Mouse (Mus musculus): ENCODE data around the gene Bnipl. TPM values are rescaled to one million over a fixed set of nuclear protein-coding genes. Genes with fewer than 3 reads are reported as not detected.

Gene Bnipl
- polyA plus RNA-seq (2017; shearing (Covaris generic)), result not detected

DNA sequence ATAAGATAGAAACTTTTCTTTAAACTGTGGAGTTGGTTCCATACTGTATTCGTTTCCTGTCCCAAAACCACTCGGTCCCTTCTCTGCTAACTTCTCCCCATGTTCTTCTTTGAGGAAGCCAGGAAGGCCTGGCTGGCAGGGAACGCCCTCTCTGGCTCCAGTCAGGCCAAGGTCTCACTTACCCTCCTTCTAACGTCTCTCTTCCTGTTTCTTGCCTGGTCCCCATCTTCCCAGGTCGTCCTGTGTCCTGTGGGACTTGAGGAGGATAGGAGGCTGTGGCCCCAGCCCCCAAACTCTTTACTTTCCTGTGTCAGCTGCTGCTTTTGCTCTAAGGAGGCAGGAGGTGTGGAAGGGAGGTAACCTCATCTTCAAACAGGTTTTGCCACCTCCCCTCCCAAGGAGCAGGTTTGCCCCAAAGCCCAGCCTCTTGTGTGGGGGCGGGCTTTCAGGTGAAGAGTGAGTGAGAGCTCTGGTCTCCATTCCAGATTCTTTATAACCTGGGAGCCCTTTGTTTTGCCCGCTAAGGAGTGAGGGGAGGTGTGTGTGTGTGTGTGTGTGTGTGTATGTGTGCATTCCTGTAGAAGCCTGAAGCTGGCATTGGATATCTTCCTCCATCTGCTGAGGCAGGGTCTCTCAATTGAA, at the start of gene Bnipl:
Gene Bnipl (minus strand): TSS at position 411 of the 642 bp plus-strand sequence.
- ATAC-seq, result no peak

DNA sequence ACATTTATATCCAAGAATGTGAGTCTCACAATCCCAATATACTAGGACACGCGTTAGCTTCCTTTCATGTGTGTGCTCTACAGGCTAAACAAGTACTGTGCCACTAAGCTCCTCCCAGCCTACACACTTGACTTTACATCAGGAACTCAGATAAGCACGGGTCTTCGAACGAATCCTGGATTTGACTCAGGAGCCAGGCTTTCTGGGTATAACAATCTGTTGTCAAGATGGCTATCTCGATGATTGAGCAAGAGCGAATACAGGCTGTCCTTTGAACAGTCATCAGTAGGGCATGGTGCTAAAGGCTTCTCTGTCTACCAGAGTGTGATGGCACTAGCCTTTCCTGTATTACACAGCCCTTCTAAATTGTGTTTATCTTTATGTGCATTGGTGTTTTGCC, 47.0 kb upstream of the Bnipl start:
- ATAC-seq, result no peak

DNA sequence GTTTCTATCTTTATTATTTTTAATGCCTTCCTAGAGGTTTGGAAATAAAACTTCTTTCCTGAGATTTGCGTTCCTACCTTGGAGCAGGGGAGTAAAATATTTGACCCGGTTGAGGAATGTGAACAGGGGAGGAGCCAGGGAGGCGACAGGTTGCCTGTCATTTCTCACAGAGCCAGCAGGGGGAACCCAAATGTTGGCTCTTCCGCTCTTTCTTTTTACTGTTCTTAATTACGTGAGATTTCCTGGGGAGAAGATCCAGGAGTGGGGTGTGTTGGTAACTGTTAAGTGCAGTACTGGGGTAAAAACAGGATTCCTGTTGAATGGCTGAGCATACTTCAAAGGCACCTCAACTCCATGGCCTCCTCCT, 45.1 kb upstream of the Bnipl start:
- peak; percentile 68 for ATAC-seq

DNA sequence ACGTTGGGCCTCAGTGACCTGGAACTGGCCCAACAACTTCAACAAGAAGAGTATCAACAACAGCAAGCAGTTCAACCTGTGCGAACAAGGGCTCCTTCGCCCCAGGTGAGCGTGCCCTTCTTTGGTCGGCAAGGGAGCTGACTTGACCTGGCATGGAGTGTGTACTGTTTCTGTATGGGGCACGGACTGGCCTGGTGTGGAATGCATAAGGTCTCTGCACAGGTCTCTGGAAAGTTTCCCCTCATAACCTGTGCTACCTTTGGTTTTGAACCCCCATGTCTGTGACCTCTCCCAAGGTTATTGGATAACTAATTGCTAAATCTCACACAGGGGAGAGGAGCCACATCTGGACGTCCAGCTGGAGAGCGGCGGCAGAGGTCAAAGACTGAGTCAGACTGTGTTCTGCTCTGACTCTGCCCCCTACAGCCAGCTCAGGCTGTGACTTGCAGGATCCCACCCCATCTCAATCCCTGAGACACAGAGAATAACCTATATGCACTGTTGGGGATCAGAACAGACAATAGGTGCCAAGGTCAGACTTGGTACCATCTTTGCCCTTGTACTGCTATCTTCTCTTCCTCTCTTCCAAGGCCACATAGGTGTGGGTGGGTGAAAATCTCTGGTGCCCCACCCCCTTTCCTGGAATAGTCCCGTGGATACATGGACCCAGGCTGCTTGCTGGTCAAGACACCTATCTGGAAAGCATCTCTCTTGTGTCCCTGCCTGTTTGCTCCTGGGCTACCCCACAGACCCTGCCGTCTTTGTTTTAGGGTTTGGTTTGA, 44.5 kb upstream of the Bnipl start:
- ATAC-seq, result no peak

DNA sequence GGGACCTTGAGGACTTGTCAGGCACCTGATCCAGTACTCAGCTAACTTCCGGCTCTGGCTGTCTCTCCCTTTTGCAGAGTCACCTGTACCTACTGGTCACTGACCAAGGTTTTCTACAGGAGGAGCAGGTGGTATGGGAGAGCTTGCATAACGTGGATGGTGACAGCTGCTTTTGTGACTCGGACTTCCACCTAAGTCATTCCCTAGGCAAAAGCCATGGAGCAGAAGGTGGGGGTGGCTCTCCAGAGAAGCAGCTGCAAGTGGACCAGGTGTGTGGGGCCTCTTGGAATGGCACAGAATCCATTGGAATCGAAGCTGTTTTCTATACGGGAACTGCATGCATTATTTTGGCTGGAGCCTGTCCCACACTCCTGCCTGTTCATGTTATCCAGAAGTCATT, 43.7 kb upstream of the Bnipl start:
- no peak for ATAC-seq

DNA sequence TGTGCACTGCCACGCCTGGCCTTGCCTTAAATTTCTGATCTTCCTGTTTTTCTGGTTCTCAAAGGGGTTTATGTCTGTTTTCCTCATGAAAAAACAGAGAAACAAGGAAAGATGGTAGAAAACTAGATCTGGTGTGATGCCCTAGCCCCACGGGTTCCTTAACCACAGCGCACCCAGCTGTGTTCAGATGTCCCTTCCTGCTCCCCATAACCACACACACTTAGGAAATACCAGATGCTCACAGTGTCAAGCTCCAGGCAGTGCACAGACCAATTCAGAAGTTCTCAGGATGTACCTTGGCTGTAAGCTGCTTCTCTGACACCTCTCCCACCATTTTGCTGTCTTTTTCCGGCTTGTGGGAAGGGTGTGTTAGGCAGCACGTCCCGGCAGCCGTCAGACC, 43.3 kb upstream of the Bnipl start:
- no peak for ATAC-seq

DNA sequence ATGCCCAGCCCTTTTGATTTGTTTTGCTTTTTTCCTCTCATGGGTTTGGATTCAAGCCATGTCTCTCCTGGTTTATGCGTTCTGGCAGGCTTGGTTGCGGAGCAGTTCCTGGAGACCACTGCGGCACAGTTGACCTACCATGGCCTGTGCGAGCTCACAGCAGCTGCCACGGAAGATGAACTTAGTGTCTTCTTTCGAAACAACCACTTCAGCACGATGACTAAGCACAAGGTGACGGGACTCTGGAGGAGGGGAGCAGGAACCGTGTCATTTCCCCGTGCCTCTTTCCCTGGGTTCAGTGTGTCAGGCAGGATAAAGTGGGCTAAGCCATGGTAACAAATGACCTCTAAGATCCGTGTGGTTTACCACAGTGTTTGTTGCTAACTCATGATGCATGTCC, 42.5 kb upstream of the Bnipl start:
- no peak for ATAC-seq

DNA sequence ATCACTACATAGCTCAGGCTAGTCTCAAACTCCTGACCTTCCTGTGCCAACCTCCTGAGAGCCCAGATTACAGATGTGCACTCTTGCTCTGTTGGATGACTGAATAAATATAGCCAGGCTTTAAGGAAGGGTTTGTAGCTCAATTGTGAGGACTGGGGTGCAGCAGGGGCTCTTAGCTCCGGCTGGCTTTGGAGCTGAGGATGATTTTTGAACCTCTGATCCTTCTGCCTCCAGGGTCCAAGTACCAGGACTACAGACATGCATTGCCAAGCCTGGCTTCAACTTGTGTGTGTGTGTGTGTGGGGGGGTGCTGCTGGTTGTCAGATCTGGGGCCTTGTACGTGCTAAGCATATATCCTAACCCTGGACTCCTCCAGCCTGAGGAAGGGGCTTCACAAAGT, 41.9 kb upstream of the Bnipl start:
- ATAC-seq, result no peak

DNA sequence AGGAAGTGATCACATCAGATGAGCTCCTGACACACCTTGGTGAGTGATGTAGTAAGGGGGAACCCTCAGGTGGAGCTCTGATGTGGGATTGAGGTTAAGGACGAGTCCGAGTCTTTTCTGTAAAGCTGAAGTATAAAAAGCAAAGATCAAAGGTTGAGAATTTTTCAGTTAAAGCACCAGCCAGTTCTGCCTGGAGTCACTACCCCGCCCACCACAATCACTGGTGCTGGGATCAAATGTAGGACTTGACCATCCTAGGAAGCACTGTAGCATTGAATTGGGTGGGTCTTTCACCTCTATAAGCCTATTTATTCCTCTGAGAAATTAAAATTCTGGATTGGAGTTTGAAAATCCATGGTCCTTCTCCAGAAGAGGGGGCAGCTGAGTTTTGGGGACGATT, 40.0 kb upstream of the Bnipl start:
- ATAC-seq, result no peak

DNA sequence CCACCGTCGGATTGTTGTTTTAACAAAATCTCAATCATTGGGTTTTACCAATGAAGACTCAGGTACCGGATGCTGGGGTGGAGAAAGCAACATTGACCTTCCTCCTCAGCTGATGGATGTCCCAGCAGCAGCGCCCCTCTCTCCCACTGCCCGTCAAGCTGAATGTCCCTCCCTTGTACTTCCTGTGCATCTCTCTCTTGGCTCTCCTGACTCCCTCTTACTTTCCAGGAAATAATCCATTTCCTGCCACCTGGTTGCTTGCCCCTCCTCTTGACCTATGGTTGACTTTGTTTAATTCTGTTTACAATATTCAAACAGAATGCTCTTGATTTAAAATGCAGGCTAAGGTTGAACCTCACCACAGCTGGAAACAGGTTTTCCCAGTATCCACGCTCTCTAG, 39.2 kb upstream of the Bnipl start:
- no peak for ATAC-seq

DNA sequence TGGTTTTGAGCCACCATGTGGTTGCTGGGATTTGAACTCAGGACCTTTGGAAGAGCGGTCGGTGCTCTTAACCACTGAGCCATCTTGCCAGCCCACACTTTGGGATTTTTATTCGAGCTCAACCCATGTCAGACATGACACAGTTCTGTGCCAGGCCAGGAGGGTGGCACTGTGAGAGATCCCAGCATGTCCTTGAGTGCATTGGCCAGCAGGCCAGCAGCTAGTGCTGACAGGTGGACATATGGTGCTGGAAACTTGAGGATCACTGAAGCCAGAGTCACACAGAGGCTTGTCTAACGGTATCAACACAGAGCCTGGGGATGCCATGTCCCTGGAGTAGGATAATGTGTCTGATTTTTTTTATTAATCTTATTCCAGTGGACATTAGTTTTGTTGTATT, 38.4 kb upstream of the Bnipl start:
- no peak for ATAC-seq

DNA sequence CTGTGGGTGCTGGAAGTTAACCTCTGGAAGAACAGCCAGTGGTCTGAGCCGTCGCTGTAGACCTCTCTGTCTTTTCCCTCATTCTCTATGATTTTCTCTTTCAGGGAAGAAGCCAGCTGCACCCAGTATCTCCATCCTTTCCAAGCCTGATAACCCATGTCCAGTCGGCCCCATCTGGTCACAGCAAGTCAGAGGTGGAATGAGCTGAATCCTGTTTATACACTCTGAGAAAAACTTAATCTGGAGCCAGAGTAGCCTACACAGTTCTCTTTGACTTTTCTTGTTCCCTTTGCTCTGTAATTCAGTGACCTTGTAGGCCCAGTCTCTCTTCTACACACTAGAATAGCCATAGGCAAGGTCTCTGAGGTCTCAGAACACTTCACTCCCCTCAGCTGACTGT, 36.5 kb upstream of the Bnipl start:
- ATAC-seq, result no peak

DNA sequence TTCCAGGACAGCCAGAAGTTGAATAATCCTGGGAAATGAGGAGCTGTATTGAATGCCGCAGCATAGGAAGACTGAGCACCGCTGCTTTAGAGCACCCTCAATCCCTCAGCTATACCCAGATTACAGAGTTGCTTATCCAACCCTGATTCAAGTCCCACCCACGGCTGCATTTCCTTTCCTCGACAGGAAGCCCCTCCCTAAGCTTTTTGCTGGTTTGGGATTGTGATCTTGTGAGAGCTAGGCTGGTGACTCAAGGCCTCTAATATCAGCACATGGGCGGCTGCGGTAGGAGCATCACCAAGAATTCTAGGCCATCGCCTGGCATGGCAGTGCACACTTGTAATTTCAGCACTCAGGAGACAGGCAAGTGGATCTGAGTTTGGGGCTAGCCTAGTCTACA, 35.5 kb upstream of the Bnipl start:
- ATAC-seq, result no peak

DNA sequence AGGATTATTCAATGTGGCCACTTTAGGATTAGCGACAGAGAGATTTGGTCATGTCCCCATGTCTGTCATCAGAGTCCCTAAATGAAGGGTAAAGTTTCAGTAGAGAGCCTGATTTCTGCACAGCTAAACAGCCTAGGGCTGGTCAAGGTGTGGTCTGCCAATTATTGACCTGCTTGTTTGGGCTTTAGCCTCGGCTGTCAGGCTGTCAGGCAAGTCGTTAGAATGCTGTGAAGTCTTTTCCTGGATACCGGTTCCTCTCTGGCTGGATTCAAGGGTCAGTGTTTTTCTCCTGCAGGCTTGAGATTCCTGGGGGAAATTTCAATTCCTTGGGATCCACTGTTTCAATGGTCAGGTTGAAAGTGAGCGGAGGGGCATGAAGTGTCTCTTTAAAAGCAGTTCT, 35.0 kb upstream of the Bnipl start:
- no peak for ATAC-seq

DNA sequence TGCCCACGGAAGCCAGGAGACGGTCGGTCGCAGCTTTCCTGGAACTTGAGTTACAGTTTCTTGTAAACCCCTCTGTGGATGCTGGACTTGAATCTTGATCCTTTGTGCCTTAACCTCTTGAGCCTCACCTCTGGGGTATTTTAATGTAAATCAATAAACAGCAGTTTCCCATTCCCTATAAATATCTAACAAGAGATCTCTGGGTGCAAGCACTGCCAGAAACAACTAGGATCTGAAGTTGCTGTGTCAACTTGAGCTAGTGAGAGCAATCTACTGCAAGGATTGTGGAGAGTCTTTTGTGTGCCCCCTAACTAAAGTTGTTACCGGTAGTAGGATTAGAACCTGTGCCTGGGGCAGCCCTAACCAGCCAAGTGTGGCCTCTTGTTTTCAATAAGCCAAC, 34.4 kb upstream of the Bnipl start:
- ATAC-seq, result no peak

DNA sequence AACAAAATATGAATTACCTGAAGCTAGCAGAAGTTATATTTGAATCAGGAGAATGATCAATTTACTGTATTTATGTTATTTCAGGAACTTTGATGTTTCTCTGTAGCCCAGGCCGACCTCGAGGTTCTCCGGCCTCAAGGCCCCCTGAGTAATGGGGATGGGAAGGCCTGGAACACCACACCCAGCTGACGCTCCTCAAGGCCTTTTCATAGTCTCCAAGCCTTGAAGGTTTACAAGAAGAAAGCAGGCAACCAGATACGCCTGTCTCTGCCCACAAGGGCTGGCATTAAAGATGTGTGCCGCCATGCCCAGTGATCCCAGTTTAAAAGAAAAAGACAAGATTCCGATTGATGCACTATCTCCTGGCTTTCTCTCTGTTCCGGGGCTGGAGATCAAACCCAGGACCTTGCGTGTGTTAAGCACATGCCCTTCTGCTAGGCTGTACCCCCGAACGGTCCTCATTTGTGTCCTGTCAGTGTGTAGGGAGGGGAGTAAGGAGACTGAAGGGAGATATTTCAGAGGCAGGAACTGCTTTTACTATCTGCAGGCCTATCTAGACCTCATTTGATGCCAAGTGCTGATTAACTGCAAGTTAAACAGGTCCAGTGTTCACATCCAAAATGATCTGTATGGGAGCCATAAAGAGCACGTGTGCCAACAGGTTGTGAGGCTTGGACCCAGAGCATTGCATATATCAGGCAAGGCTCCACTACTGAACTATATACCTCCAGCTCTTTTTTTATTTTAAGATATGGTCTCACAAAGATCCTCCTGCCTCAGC, 33.7 kb upstream of the Bnipl start:
- no peak for ATAC-seq

DNA sequence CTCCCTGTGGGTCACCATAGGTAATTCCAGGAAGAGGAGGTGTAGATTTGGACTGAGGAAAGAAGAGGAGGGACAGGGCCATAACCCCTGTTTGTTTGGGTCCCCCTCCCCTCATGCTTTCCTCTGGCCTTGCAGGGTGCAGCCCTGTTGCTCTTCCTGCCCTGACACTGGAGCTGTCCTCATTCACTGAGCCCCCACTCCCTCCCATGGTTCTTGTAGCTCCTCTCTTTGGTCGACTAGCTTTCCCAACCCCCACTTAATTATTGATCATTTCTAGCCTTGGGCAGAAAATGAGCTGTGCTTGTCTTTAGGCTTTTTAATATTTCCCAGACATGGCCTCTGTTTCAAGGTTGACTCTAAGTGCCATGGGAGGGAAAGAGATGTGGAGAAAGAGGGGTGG, 33.1 kb upstream of the Bnipl start:
- ATAC-seq, result no peak

DNA sequence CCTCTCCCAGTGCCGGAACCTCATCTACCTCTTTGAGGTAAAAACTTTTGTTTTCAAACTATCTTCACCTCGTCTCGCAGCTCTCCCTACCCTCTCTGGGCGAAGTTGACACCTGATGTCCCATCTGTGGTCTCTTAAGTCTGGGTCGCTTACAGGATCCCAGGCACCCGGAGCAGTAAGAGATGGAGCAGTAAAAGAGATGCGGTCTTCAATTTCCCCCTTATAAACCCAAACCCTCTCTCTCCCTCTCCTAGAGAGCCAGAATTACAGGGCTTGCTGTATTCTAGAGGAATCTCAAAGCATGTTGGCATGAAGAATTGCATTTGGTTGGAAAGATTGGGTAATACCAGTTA, 32.6 kb upstream of the Bnipl start:
- ATAC-seq, result no peak

DNA sequence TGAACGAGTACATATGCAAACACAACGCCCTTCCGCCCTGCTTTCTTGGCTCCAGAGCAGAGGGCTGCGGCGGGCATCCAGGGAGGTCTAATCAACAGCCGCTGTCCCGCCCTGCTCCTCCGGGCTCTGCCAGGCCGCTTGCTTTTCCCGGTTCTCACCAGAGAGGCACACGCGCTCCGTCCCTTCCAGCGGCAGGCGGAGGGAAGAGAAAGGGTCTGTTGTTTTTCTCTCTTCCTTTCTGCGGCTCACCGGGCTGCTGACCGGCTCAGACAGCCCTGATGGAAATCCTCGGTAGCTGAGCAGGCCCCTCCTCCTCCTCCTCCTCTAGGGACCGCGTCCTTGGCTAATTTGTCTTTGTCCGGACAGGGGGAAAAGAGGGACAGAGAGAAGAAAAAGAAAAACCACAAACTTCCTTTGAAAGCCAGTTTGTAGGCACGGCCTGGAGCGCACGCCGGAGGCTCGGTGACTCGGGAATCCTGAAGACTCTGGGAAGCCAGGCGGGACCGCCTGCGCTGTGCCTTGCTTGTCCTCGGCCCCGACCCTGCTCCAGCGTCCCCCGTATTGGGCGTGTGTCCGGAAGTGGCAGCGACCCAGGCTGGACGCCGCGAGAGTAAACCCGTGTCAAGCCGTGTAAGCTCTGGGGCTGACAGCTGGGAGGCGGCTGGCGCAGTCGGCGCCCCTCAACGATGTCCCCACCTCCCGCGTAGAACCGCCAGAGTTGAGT, 32.0 kb upstream of the Bnipl start:
- peak; percentile 24 for ATAC-seq

DNA sequence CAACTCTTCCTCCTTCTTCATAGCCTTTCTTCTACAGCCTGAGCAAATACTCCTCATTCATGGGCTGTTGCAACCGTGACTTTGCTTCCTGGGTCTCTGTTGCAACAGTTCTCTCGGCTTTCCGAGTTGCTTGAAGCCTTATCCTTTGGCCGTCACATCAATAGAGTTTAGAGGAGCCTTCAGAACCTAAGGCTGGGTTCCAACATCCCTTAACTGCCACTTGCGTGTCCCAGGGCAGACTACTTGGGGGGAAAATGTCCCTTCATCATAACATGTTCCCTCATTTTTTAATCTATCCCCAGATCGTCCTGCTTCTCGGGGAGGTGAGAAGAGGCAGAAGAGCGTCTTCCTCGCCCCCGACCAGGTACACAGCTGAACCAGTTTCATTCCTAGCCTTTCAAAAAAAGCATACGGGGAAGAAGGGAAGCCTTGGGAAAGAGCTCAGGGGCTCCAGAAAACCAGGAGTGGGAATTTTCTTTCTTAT, 31.4 kb upstream of the Bnipl start:
- ATAC-seq, result peak; percentile 27

DNA sequence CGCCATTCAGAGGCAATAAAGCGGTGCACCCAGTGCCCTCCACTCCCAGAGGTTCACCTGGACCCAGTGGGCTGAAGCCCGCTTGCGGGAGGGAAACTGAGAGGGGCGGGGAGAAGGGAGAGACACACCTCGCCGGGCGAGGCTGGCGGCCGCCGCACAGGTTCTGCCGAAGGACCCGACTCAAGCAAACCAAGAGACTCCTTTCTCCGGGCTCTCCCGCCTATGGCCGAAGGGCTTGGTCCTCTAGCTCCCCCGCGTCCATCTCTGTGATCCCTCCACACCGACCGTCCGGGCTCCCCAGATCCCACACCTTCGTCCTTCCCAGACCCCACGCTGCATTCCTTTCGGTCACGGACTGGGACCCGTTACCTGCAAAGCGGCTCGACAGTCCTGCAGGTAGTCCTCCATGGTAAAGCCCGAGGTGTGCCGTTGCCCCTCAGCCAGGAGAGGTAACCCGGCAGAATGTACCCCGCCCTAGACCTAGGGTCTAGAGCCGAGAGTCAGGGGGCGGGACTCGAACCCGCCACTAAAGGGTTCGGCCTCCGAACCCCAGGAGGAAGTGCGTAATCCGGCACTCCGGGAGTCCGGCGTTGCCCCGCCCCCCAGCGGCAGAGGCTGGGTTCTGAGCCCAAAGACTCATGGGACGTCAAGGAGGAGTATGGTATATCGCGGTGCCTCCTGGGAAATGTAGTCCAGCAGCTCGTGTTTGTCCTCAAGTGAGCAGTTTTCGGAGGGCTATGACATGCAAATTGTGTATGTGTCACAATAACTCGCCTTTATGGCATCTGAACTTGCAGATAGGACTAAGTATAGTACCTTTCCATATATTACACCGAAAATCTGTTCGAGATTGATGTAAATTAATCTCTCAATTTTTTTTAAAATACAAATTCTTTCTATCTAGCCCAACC, 30.5 kb upstream of the Bnipl start, which contains the start of the genes Mindy1 and Prune1:
Gene Mindy1 (plus strand): TSS at position 130 of the 911 bp plus-strand sequence.
Gene Prune1 (minus strand): TSS at position 861 of the 911 bp plus-strand sequence.
- ATAC-seq, result peak; percentile 88

DNA sequence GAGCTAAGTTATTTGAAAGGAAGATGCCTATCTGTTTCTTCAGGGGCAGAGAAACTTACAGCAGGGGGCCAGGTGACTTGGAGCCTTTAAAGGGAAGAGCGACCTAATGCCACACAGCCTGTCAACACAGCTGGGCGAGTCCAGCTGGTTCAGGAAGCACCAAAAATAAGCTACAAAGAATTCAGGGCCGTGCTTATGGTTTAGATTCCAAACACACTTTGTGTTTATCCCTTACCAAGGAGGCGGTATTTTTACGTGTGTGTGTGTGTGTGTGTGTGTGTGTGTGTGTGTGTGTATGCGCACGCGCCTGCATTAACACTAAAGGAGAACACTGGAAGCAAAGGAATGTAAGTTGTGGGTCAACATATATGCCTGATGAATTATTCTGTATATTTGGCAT, 29.8 kb upstream of the Bnipl start:
- ATAC-seq, result no peak
